Mouse (Mus musculus) cerebellum, adult (tissue): ENCODE measurements around the gene Asap3.

Source experiments
- ATAC-seq: cut with Nextera tagmentation; 2 replicates; pipeline ENCODE4 v1.9.2; 2017; ENCODE audit warnings: mild to moderate bottlenecking, moderate library complexity, mixed read lengths; ENCODE audit not compliant: insufficient number of reproducible peaks, low FRiP score, low TSS enrichment

Asap3 gene

GRCm38 (mm10) chr4:136217063-136217462 lies 10.9 kb downstream of the Asap3 start:
- ATAC-seq = no peak

GRCm38 (mm10) chr4:136218595-136219214 lies 12.5 kb downstream of the Asap3 start:
- ATAC-seq = no peak

DNA sequence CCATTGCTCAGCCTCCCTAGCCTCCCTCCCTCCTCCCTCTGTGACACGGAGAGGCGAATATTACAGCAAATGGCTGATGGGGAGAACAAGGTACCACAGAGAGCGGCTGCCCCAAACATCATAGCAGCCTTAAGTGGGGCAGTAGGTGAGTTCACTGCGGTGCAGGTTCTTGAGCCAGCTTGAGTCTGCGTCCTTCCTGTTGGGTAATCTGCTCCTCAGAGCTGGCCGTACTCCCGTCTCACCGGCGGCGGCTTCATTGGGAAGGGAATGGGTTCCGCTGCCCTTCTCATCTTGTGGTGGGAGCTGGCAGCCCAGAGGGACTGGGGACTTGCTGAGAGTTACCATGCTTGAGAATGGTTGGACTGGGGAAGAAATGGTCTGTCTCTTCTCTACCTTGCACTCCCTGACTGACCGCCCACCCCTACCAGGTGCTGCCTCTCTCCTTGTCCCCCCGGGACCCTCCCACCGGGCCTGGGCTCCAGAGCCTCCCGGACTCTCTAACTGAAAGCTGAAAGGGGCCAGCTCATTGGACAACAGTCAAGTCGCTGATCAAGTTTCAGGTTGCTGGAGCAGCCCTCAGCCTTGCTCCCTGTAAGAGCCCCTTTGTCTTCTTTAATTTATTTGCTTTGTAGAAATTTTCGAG lies 14.1 kb downstream of the Asap3 start:
- ATAC-seq = no peak

DNA sequence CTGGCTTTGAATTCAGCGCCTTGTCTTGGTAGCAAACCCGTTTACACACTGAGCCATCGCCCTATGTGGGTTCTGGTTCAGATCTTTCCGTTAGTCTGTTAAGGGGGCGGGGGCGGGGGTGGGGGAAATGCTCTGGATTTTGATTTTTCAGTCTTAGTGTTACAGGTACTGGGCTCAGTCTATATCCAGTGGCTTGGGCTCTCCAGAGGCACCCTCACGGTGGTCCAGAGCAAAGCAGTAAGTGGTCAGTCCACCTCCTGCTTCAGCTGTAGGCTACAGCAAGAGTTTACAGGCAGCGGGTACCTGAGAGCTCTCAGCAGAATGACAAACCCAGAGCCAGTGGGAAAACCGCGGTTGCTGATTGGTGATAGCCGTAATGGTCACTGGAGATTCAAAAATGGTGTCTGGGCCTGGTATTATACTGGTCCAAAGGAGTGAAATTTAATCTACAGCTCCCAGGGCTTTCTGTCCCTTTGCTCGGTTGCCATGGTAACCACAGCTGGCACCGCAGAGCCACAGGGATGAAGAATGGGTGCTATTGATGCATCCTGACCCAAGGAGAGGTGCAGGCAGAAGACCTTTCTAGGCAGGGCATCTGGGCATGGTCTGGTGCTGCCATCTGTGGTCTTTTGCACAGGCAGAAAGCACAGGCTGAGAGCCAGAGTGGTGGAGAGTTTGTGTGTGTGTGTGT lies 17.5 kb downstream of the Asap3 start:
- ATAC-seq = no peak

GRCm38 (mm10) chr4:136224240-136224559 lies 18.0 kb downstream of the Asap3 start:
- no peak for ATAC-seq

DNA sequence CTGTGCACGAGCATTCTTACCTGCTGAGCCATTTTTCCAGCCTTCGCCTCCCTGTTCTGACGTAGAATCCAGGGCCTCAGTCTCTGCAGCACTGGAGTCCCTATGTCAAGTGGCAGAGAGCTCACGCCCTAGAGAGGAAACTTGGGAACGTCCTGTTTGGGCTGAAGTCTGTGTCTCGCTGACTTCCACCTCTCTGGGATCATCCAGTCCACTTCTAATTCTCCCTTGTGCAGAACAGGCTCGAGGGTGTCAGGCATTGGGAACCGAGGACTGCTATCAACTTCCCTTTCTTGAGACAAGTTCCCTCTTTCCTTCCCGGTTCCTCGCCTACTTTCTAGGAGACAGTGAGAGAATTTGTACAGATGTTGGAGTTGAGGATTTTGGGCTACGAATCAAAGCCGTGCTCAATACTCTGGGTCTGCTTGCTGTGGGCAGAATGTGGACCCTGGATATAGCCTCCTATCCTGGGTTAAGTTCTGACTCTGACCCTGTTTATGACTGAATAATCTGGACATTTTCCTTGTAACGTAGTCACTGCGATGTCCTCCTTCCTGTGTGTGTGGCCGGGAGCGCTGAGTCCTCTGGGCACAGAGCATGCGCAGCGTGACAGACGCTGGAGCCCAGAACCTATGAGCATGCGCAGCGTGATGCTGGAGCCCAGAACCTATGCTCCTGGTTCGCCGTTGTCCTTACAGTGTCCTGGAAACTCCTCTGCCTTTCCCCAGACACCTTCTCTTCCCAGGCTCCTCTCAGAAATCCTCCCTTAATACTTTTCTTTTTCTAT lies 18.7 kb downstream of the Asap3 start:
- ATAC-seq = no peak

GRCm38 (mm10) chr4:136227408-136227807 lies 21.2 kb downstream of the Asap3 start:
- ATAC-seq = no peak

DNA sequence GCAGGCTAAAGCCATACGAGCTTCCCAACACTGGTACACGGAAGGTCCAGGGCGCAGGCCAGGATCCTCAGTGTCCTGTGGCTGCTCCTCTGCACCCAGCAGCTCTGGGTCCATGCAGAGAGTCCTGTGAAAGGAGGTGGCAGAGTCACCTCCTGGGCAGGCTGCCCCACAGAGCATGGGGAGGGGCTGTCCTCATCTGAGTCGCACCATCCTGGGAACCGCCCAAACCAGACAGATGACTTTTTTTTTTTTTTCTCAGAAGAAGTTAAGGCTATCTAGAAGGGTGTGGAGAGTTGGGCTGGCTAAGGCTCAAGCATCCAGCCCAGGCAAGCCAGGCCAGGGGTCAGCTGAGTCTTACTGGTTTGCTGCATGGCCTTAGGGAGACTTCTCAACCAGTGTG lies 22.5 kb downstream of the Asap3 start:
- no peak for ATAC-seq

GRCm38 (mm10) chr4:136238669-136239068 lies 32.5 kb downstream of the Asap3 start:
- ATAC-seq = no peak

GRCm38 (mm10) chr4:136239111-136239510 lies 32.9 kb downstream of the Asap3 start:
- ATAC-seq = no peak

DNA sequence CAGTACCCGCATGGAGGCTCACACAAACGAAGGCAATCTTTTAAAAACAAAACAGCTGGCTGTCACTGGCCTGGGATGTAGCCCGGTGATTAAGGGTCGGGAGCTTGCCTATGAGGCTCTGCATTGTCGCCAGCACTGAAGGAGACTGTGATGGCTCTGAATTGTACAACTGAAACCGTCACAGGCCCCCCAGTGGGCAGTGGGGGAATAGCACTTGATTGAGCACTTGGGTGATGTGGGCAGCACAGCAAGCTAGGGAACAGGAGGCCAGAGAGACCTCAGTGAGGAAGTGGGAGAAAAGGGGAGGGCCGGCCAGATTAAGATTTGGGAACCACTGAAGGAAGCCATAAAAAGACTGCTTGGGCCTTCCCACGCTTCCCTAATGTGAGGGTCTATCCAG lies 33.5 kb downstream of the Asap3 start:
- no peak for ATAC-seq

GRCm38 (mm10) chr4:136240123-136240522 lies 34.0 kb downstream of the Asap3 start:
- ATAC-seq = no peak

GRCm38 (mm10) chr4:136240955-136241354 lies 34.8 kb downstream of the Asap3 start:
- no peak for ATAC-seq

GRCm38 (mm10) chr4:136242065-136242703 lies 36.0 kb downstream of the Asap3 start:
- no peak for ATAC-seq

GRCm38 (mm10) chr4:136242728-136243127 lies 36.6 kb downstream of the Asap3 start:
- no peak for ATAC-seq

DNA sequence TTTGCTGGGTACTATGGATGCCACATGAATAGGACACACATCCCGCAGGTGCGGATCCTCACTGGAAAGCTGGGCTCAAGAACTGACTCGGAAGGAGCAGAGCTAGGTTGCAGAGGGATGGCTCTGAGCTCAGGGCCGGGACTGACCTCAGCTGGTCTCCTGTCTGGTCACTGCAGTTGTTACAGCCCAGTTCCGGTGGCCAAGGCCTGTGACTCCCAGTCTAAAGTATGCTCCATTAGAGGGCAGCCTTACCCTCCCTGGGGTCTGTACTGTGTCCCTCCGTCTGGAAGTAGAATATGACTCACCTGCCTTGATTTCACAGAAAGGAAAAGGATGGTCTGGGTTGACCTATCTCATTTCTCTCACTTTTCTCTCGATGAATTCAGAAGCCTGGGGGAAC lies 38.0 kb downstream of the Asap3 start:
- no peak for ATAC-seq

- no peak for ATAC-seq
Measured at GRCm38 (mm10) chr4:136245681-136246080, 39.5 kb downstream of the Asap3 start.

DNA sequence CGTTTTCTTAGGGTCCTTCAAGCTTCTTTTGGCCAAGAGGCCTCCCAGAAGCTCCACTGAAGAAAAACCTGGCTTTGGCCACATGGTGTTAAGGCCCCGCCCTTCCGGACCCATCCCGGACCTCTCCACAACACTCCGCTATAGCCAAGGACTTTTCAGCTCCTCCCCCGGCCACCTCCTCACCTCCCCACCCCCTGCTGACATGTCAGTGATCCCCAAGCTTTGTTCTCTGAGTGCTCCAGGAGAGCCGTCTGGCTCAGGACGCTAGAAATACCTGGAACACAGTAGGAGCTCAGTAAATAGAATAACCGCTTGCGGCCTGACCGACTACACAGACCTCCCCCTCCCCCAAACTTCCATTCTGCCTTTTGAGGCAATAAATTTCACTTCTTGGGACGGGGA lies 40.4 kb downstream of the Asap3 start:
- ATAC-seq = no peak

- ATAC-seq = no peak
Measured at GRCm38 (mm10) chr4:136247386-136247728, 41.2 kb downstream of the Asap3 start.

- no peak for ATAC-seq
Measured at GRCm38 (mm10) chr4:136247729-136248463, 41.7 kb downstream of the Asap3 start, which contains the start of gene Tcea3. Gene Tcea3, plus strand, starts transcription at chr4:136247729.
